Mouse (Mus musculus) midbrain, embryonic 16.5 days (tissue): ENCODE results near the gene Itga2b. TPM values are rescaled to one million over a fixed set of nuclear protein-coding genes. Genes with fewer than 3 reads are reported as not detected.

Source experiments
- ATAC-seq: fragments of 200-750 bp; cut with Nextera tagmentation; 2 replicates; pipeline ENCODE4 v1.8.0; 2017; ENCODE audit warnings: moderate TSS enrichment
- H3K27ac ChIP-seq: fragments of 300-500 bp; sonication (generic); 2 replicates; pipeline ENCODE4 v1.5.1; 2014; ENCODE audit warnings: mild to moderate bottlenecking, low read length, mixed read lengths
- H3K27me3 ChIP-seq: fragments of 300-500 bp; sonication (generic); 2 replicates; pipeline ENCODE4 v1.6.1; 2014; ENCODE audit warnings: low read depth, low read length, mixed read lengths; ENCODE audit not compliant: control insufficient read depth, insufficient read depth
- H3K36me3 ChIP-seq: fragments of 300-500 bp; sonication (generic); 2 replicates; pipeline ENCODE4 v1.6.1; 2014; ENCODE audit warnings: mild to moderate bottlenecking, low read length, moderate library complexity, mixed read lengths; ENCODE audit not compliant: control insufficient read depth, insufficient read depth
- H3K4me1 ChIP-seq: fragments of 300-500 bp; sonication (generic); 2 replicates; pipeline ENCODE4 v1.6.1; 2014; ENCODE audit warnings: mild to moderate bottlenecking, low read length, mixed read lengths; ENCODE audit not compliant: control insufficient read depth, insufficient read depth
- H3K4me2 ChIP-seq: fragments of 300-500 bp; sonication (generic); 2 replicates; pipeline ENCODE4 v1.6.1; 2014; ENCODE audit warnings: mild to moderate bottlenecking, low read length, mixed read lengths
- H3K4me3 ChIP-seq: fragments of 300-500 bp; sonication (generic); 2 replicates; pipeline ENCODE4 v1.5.1; 2014; ENCODE audit warnings: low read depth, mild to moderate bottlenecking, low read length, moderate library complexity, mixed read lengths
- H3K9ac ChIP-seq: fragments of 300-500 bp; sonication (generic); 2 replicates; pipeline ENCODE4 v1.6.1; 2014; ENCODE audit warnings: low read depth, low read length, mixed read lengths
- H3K9me3 ChIP-seq: fragments of 300-500 bp; sonication (generic); replicated peaks from 2 replicates; pipeline ENCODE4 v1.6.1; 2014; ENCODE audit warnings: mild to moderate bottlenecking, low read length, mixed read lengths; ENCODE audit not compliant: control insufficient read depth, poor library complexity, severe bottlenecking
- WGBS: fragments of 180-500 bp; shearing (Covaris S2); extraction: QIAGEN DNeasy Blood & Tissue Kit; methylation state at CpG from one replicate; pipeline ENCODE4 v1.1.7; 2014; 5-methylcytosine and 5-hydroxymethylcytosine counted together
- microRNA-seq: library from miRNA; unstranded; fragments of <30 nt; microRNA quantifications from one replicate; pipeline ENCODE4, GENCODE M21; 2017
- polyA plus RNA-seq: library from polyadenylated mRNA; unstranded; fragments of >200 nt; fragmentation: Nextera tagmentation; extraction: Ambion mirVana; gene quantifications from 2 replicates; pipeline ENCODE4 v1.2.1, GENCODE M21; 2015

Itga2b gene
- polyA plus RNA-seq, 1 experiment from 2014 or later, result 11.6 TPM

DNA sequence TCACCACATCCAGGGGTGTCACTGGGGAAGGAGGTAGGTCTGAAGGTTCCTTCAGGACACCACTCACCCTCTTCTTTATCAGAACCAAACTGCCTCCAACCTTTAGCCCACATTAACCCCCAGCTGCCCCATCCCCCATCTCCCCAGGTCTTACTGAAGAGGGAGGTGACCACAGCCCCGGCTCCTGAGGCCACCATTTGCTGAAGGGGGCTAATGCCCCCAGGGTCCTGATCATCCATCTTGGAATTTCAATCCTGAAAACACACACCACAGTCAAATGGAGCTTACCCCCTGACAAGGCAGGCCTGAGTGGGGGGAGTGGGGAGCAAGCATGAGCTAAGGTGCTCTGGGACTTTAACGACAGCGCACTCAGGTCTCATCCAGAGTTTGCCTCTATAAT is 63.5 kb downstream of the Itga2b start:
- Histone ChIP-seq H3K4me3 (peak overlapping the region; percentile 91), H3K27me3 (no peaks in the 10 kb centered on the region), H3K9ac (peak overlapping the region; percentile 90), H3K4me1 (peaks cover 35% of the 10 kb centered on the region), H3K9me3 (no peaks in the 10 kb centered on the region), H3K27ac (peak overlapping the region; percentile 88; the same call in 1 of the 2 replicates), H3K36me3 (peaks cover 20% of the 10 kb centered on the region), H3K4me2 (peak overlapping the region; percentile 91)
- ATAC-seq, result no peak
- 6% methylated on average over 3 of the region's 3 CpGs for WGBS

DNA sequence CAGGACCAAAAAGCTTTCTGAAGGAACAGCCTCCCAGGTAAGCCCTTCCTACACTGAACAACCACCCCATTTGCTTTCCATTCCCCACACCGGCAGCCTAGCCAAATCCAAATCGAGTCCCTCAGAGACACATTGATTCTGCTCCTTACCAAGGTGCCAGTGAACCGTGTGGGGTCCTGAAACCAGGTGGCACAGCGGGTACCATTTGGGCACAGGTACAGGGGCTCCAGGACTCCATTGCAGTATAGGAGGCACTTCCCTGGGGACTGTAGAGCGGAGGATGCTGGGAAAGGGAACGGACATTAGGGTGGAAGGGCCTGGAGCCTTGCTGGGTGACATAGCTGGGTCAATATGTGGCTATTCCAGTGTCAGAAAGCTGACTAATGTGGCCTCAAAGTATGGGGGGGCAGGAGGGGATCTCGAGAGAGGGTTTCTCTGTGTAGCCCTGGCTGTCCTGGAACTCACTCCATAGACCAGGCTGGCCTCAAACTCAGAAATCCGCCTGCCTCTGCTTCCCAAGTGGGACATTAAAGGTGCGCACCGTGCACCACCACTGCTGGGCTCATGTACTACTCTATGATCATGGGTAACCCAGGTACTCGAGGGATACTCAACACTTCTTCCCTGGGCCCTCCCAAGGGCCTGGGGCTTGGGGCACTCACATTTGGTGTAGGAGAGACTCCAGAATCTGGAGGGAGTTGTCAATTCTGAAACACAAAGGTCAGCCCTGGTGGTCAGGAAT is 64.2 kb downstream of the Itga2b start:
- WGBS, result 90% methylated on average over 11 of the region's 11 CpGs
- peak overlapping the region; percentile 91; the same call in 1 of the 2 replicates for H3K4me3 ChIP-seq

DNA sequence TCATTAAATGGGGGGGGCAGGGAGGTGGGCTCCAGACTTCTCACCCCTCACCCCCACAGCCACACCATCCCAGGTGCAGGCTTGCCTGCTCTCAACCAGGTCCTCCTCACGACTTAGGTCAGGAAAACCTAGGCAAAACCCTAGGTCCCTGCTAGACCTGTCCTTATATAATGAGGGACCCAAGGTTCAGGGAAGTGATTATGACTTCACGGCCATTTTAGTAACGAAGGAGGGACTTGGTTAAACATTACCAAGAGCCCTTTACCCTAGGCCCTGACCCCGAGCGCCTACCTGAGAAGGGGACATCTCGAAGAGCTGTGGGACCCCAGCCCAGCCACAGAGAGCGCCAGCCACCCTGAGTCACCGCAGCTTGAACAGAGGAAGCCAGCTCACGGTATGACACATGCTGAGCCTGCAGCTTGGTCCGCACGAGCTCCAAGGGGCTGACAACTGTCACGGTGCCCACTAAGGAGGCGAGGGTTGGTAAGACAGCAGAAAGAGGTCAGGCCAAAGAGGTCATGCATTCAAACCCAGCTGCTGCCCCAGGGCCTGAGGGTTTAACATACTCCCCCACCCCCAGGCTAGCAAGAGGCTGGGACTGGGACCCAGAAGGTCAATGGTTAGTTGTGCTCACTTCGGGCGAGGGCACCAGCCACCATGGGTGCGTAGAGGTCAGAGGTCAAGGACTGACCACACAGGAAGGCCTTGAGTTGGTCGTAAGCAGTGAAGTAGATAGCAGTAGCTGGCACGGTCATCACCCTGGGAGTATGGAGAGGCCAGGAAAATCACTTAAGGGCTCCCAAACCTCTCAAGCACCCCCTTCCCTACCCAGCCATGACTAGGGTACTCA is 65.5 kb downstream of the Itga2b start:
- Histone ChIP-seq H3K9ac (peak overlapping the region; percentile 34; the same call in 1 of the 2 replicates), H3K4me1 (peaks cover 35% of the 10 kb centered on the region), H3K27me3 (no peaks in the 10 kb centered on the region), H3K36me3 (peaks cover 27% of the 10 kb centered on the region), H3K4me2 (no peak overlapping the region), H3K4me3 (no peak overlapping the region), H3K9me3 (no peaks in the 10 kb centered on the region), H3K27ac (no peak overlapping the region)
- no peak for ATAC-seq
- WGBS, result 86% methylated on average over 18 of the region's 18 CpGs

More for the DNA sequence above, 64.2 kb downstream of the Itga2b start:
- Histone ChIP-seq H3K27ac (no peak overlapping the region), H3K4me2 (peak overlapping the region; percentile 91), H3K36me3 (peaks cover 20% of the 10 kb centered on the region), H3K9ac (no peak overlapping the region), H3K9me3 (no peaks in the 10 kb centered on the region), H3K27me3 (no peaks in the 10 kb centered on the region), H3K4me1 (peaks cover 35% of the 10 kb centered on the region)
- ATAC-seq, result no peak

DNA sequence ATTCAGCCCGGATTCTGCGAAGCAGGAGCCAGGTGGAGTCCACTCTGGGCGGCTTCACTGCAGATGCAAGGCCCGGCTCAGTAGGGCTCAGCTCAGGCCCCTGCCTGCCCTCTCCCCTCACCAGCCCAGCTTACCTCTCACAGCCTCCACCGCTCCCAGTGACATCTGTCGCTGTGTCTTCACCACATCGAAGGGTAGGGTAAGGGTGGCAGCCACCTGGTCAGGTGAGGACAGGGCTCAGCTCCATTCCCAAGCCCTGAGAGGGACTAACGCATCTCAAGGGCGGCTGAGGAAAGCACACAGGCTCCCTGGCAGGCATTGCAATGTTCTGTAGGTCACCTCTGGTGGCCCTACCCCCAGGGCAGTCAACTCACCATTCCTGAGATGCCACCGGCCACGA is 66.3 kb downstream of the Itga2b start:
- no peak overlapping the region for H3K27ac ChIP-seq
- H3K4me2 ChIP-seq, result no peak overlapping the region
- no peak for ATAC-seq
- H3K4me3 ChIP-seq, result no peak overlapping the region
- peaks cover 30% of the 10 kb centered on the region for H3K36me3 ChIP-seq
- H3K9me3 ChIP-seq, result no peaks in the 10 kb centered on the region
- H3K9ac ChIP-seq, result no peak overlapping the region
- peaks cover 32% of the 10 kb centered on the region for H3K4me1 ChIP-seq
- WGBS, result 95% methylated on average over 11 of the region's 11 CpGs
- no peaks in the 10 kb centered on the region for H3K27me3 ChIP-seq

Small RNA genes within 50 kb of the gene (microRNA-seq; reads per million reads assigned to microRNA genes)
- not detected for gene Mir6930

Other genes with a start within 250 kb of the Itga2b start
- 74.4 and 76.3 TPM in 2 replicates for gene Hdac5, start 240.0 kb downstream of the Itga2b start, polyA plus RNA-seq
- 1.6 and 1.8 TPM in 2 replicates for gene BC030867, start 221.2 kb downstream of the Itga2b start, polyA plus RNA-seq
- 0.07 and 0.10 TPM in 2 replicates for gene Asb16, start 201.4 kb downstream of the Itga2b start, polyA plus RNA-seq
- 72.8 and 78.5 TPM in 2 replicates for gene Tmub2, start 185.2 kb downstream of the Itga2b start, polyA plus RNA-seq
- gene Atxn7l3, start 173.5 kb downstream of the Itga2b start, polyA plus RNA-seq, result 28.3 and 28.9 TPM in 2 replicates
- 70.1 and 85.2 TPM in 2 replicates for gene Ubtf, start 150.4 kb downstream of the Itga2b start, polyA plus RNA-seq
- gene Slc4a1, start 103.9 kb downstream of the Itga2b start, polyA plus RNA-seq, result 2.3 and 3.5 TPM in 2 replicates
- gene Rundc3a, start 76.7 kb downstream of the Itga2b start, polyA plus RNA-seq, result 151 and 155 TPM in 2 replicates
- gene Slc25a39, start 62.2 kb downstream of the Itga2b start, polyA plus RNA-seq, result 144 and 150 TPM in 2 replicates
- 65.2 and 75.8 TPM in 2 replicates for gene Grn, start 39.8 kb downstream of the Itga2b start, polyA plus RNA-seq
- 18.1 and 20.5 TPM in 2 replicates for gene Fam171a2, start 22.4 kb downstream of the Itga2b start, polyA plus RNA-seq
- gene Gpatch8, start 86.3 kb upstream of the Itga2b start, polyA plus RNA-seq, result 64.1 and 64.5 TPM in 2 replicates
- gene Gm11627, start 109.3 kb upstream of the Itga2b start, polyA plus RNA-seq, result 1.6 and 2.4 TPM in 2 replicates
- gene Fzd2, start 134.3 kb upstream of the Itga2b start, polyA plus RNA-seq, result 3.9 and 4.4 TPM in 2 replicates
- gene Meioc, start 193.6 kb upstream of the Itga2b start, polyA plus RNA-seq, result 0.15 and 0.16 TPM in 2 replicates
- gene Ccdc43, start 227.7 kb upstream of the Itga2b start, polyA plus RNA-seq, result 43.1 and 46.3 TPM in 2 replicates